Mouse (Mus musculus): ENCODE data around the gene Adgra1.

Gene Adgra1

DNA sequence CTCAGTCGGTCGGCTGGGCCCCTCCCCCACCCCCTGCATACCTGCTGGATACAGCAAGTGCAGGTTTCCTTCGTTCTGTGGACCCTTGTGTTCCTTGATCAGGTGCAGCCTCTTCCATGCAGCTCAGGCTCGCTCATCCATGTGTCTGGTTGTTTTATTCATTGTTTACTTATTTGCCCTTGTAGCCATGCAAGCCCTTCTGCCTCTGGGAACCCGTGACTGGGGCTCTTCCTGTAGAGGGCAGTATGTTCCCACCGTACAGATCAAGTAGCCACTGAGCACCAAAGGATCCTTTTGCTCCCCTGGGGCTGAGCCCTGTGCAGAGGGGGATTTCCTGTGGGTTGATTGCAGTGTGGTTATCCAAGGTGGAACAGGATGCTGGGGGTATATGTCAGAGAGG lies 71.7 kb downstream of the Adgra1 start:
- DNase-seq (ENCODE audit: low read depth, low spot score): no peak

DNA sequence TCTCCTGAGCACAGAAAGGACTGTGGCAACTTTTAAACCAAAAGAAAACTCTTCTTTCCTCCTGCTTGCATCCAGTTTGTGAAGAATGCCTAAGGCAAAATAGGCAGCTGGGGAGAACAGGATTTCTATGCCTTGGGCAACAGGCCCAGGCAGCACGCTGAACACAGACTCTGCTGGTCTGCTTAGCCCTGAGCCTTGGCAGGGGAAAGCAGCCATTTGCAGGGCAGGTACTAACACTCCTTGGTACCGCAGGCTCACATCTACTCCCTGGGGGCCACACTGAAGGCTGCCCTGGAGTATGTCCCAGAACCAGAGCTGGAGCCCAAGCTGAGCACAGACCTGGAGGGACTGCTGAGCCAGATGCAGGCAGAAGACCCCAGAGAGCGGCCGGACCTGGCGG lies 74.2 kb downstream of the Adgra1 start:
- no peak for DNase-seq (ENCODE audit: low read depth, low spot score)

DNA sequence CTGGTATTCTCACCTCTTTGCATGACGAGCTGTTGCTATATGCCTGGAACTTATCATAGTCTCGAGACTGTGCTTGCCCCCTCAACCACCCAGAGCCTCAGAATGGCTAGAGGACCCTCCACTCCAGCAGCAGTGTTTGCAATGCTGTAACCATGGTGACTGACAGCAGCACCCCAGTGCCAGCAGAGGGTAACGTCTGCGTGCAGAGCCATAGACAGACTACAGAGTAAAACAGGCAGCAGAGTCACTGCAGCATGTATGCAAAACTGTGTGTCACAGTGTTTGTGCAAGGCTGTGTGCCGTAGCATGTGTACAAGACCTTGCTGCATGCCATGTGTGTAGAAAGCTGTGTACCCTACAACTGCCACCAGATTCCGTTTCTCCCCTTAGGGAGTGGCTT lies 75.5 kb downstream of the Adgra1 start:
- no peak for DNase-seq (ENCODE audit: low read depth, low spot score)

DNA sequence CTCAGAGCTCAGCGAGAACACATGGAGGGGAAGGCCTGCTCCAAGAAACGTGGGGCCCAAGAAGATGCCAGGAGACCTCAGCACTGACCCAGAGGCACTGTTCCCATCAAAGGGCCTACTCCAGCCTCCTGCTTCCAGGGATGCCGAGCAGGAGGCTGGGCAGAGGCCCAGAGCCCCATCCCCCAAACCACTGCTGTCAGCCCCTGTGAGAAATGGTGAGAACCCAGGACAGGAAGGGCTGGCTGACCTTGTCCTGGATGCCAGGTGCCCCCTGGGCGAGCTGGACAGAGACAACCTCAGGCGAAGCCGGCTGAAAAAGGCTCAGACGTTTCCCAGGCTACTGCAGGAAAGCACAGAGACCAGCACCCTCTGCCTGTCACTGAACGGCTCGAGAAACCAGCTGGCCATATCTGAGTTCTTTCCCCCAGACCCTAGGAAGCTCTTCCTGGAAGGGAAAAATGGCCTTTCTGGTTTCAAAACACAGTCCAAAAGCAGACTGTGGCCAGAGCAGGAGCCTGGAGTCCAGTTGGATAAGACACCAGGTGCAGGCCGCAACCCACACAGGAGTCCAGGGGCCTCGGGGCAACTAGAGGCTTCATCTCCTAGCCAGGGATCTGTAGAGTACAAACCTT lies 76.3 kb downstream of the Adgra1 start:
- DNase-seq (ENCODE audit: low read depth, low spot score): no peak

DNA sequence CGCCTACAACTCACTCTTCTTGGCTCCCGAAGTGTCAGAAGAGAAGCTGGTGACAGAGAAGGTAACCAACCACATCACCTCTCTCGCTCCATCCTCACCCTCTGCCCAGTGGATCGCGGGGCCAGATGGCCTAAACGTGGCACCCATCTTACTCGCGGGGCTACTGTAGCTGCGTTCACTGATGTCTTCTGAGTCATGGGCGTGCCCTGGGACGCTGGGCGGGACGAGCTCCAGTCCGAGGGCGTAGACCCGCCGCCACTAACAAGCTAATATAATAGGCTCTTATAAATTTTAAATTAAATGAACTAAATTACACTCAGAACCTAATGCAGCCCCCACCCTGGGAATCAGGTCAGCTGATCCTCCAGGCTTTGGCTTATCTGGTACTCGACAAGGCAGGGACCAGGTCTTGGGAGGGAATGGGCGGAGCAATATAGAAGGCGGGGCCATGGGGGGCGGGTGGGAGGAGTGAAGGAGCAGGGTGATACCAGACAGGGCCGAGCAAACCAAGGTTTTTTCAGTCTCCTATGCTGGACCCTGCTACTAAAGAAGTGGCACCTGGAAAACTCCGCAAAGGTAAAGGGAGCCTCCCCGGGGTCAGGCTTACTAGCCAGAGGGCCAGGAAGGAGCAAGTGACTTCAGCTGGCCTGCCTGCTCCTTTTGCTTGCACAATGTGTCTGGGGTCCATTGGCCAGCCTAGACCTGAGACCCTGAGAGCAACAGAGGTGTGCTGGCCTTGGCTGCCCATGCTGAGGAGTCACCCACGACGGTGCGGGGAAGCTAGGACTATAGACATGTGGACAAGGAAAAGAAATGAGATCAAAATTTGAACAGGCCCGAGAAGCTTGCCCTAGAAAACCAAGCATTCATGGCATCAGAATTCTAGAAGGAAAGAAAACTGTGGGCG lies 80.4 kb downstream of the Adgra1 start:
- DNase-seq (ENCODE audit: low read depth, low spot score): no peak

DNA sequence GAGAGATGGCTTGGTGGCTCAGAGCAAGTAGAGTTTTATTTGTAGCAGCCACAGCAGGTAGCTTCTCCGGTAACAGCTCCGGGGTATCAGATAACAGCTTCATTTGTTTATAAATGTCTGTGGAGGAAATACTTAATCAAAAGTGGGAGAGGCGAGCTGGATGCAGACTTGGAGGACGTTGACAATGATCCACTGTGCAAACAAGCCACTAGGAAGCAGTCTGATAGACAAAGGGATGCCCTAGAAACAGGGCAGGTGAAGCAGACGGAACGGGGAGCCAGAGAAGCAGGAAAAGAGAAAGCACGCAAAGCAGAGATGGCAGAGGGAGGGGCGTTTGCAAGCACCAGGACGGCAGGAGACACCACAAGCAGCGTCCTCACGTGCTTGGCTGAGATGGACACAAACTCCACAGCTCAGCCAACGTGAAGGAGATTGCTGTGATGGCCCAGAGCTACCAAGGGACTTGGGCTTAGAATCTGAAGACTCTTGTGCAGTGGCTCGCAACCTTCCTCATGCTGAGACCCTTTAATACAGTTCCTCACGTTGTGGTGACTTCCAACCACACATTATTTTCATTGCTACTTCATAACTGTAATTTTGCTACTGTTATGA lies 81.8 kb downstream of the Adgra1 start:
- no peak for DNase-seq (ENCODE audit: low read depth, low spot score)

DNA sequence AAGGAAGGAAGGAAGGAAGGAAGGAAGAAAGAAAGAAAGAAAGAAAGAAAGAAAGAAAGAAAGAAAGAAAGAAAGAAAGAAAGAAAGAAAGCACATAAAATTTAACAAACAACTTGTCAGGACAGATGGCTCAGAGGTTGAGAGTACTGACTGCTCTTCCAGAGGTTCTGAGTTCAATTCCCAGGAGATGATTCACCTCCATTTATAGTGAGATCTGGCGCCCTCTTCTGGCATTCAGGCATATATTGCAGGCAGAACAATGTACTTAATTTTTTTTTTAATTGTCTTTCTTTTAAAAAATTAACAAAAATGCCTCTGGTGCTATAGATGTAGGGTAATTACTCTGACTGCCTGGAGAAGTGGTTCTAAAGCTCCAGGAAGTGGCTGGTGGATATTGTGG lies 82.4 kb downstream of the Adgra1 start:
- no peak for DNase-seq (ENCODE audit: low read depth, low spot score)

DNA sequence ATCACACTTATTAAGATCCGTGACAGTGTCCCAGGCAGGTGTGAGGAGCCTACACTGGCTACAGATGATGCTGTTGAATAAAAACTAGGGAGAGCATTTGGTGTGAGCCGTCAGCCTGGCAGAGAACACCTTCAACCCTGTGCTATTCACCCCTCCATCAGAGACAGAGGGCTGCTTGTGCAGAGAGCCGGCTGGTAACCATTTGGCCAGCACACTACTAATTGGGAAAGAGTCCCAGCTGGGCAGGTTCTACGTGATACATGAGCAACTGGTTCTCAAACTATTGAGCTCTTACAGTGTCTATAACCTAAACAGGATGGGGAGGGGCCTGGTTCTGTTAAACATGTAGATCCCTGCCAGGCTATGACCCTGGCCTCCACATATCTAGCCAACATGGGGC lies 84.3 kb downstream of the Adgra1 start:
- DNase-seq (ENCODE audit: low read depth, low spot score): no peak
